Mouse (Mus musculus) monocyte, adult 5-6 weeks (primary cell): ENCODE results near the gene Gm5105. TPM values are rescaled to one million over a fixed set of nuclear protein-coding genes. Genes with fewer than 3 reads are reported as not detected.

Experiments
- ATAC-seq: fragments of 153-309, 156-312 bp; replicated peaks from 2 replicates; pipeline ENCODE4 v1.8.0; 2017; ENCODE audit warnings: mild to moderate bottlenecking; ENCODE audit not compliant: low TSS enrichment, insufficient number of reproducible peaks, severe bottlenecking, poor library complexity, low FRiP score
- total RNA-seq: library from RNA; stranded (forward); fragments of 200-1000, 200-491, 200-594 nt; gene quantifications from 3 replicates; pipeline ENCODE4 v1.2.3, GENCODE M21; 2017

The Gm5105 gene
- 0.57 TPM in 1 of 3 replicates, not detected in the others for total RNA-seq

- no peak for ATAC-seq
These were observed at the start of gene Gm5105 for GRCm38 (mm10) chr3:138067288-138067687. Gene Gm5105 (minus strand): TSS chr3:138067388.

GRCm38 (mm10) chr3:138116871-138117270, 49.7 kb upstream of the Gm5105 start:
- ATAC-seq = no peak

GRCm38 (mm10) chr3:138114106-138114505, 46.9 kb upstream of the Gm5105 start:
- no peak for ATAC-seq

GRCm38 (mm10) chr3:138110910-138111782, 44.0 kb upstream of the Gm5105 start:
- ATAC-seq = no peak

- no peak for ATAC-seq
These were observed 39.7 kb upstream of the Gm5105 start for GRCm38 (mm10) chr3:138106887-138107286.

GRCm38 (mm10) chr3:138105056-138105455, 37.9 kb upstream of the Gm5105 start:
- ATAC-seq = no peak

GRCm38 (mm10) chr3:138103690-138104089, 36.5 kb upstream of the Gm5105 start:
- ATAC-seq = no peak

GRCm38 (mm10) chr3:138101936-138102335, 34.7 kb upstream of the Gm5105 start:
- no peak for ATAC-seq

GRCm38 (mm10) chr3:138097718-138098117, 30.5 kb upstream of the Gm5105 start:
- no peak for ATAC-seq

- no peak for ATAC-seq
These were observed 29.3 kb upstream of the Gm5105 start for GRCm38 (mm10) chr3:138096263-138097028.

GRCm38 (mm10) chr3:138095718-138096117, 28.5 kb upstream of the Gm5105 start:
- no peak for ATAC-seq

- no peak for ATAC-seq
These were observed 28.1 kb upstream of the Gm5105 start for GRCm38 (mm10) chr3:138095301-138095700.

- no peak for ATAC-seq
These were observed 16.7 kb upstream of the Gm5105 start for GRCm38 (mm10) chr3:138083896-138084295.

GRCm38 (mm10) chr3:138083073-138083637, 16.0 kb upstream of the Gm5105 start:
- ATAC-seq = no peak

GRCm38 (mm10) chr3:138078701-138079100, 11.5 kb upstream of the Gm5105 start:
- ATAC-seq = no peak

GRCm38 (mm10) chr3:138077476-138078340, 10.5 kb upstream of the Gm5105 start:
- no peak for ATAC-seq

GRCm38 (mm10) chr3:138075209-138075608, 8.0 kb upstream of the Gm5105 start:
- ATAC-seq = no peak

- no peak for ATAC-seq
These were observed 7.0 kb upstream of the Gm5105 start for GRCm38 (mm10) chr3:138074214-138074613.
